Mouse (Mus musculus) CH12F3 (cell line): ENCODE measurements around the gene Zfp575.

Experiments used
- in situ Hi-C: fragments of 300-500 bp; cut with MboI; formaldehyde crosslinking; loops from 2 replicates; pipeline ENCODE4 v1.14.3; 2020; ENCODE audit warnings: low sequenced_read_pairs

Gene Zfp575

GRCm38 (mm10) chr7:24605561-24605960 lies 18.1 kb upstream of the Zfp575 start:
- in situ Hi-C loops, result no loop called here

GRCm38 (mm10) chr7:24600941-24601597 lies 13.6 kb upstream of the Zfp575 start:
- in situ Hi-C loops, result no loop called here

- in situ Hi-C loops, result no loop called here
Measured at GRCm38 (mm10) chr7:24599211-24600067, 12.0 kb upstream of the Zfp575 start.

- in situ Hi-C loops, result no loop called here
Measured at GRCm38 (mm10) chr7:24598121-24598520, 10.7 kb upstream of the Zfp575 start.

GRCm38 (mm10) chr7:24595464-24595863 lies 8.0 kb upstream of the Zfp575 start:
- in situ Hi-C loops, result no loop called here

GRCm38 (mm10) chr7:24594309-24594803 lies 6.9 kb upstream of the Zfp575 start:
- in situ Hi-C loops, result no loop called here

GRCm38 (mm10) chr7:24593621-24594308 lies 6.3 kb upstream of the Zfp575 start:
- in situ Hi-C loops, result no loop called here

- in situ Hi-C loops, result no loop called here
Measured at GRCm38 (mm10) chr7:24592781-24593180, 5.3 kb upstream of the Zfp575 start.

- in situ Hi-C loops, result no loop called here
Measured at GRCm38 (mm10) chr7:24592163-24592562, 4.7 kb upstream of the Zfp575 start.

- in situ Hi-C loops, result no loop called here
Measured at GRCm38 (mm10) chr7:24591735-24592134, 4.3 kb upstream of the Zfp575 start.

- in situ Hi-C loops, result no loop called here
Measured at GRCm38 (mm10) chr7:24588336-24588735, 895 bp upstream of the Zfp575 start.

- in situ Hi-C loops, result no loop called here
Measured at GRCm38 (mm10) chr7:24586828-24587227, 613 bp downstream of the Zfp575 start.

- in situ Hi-C loops, result no loop called here
Measured at GRCm38 (mm10) chr7:24585995-24586394, 1.4 kb downstream of the Zfp575 start.

GRCm38 (mm10) chr7:24584876-24585275 lies 2.6 kb downstream of the Zfp575 start:
- in situ Hi-C loops, result no loop called here

- in situ Hi-C loops, result no loop called here
Measured at GRCm38 (mm10) chr7:24577811-24578210, 9.6 kb downstream of the Zfp575 start.

- in situ Hi-C loops, result no loop called here
Measured at GRCm38 (mm10) chr7:24574224-24574796, 13.1 kb downstream of the Zfp575 start.

GRCm38 (mm10) chr7:24572455-24572854 lies 15.0 kb downstream of the Zfp575 start:
- in situ Hi-C loops, result no loop called here

- in situ Hi-C loops, result no loop called here
Measured at GRCm38 (mm10) chr7:24571071-24571470, 16.4 kb downstream of the Zfp575 start.

- in situ Hi-C loops, result no loop called here
Measured at GRCm38 (mm10) chr7:24568512-24568911, 18.9 kb downstream of the Zfp575 start.

- in situ Hi-C loops, result no loop called here
Measured at GRCm38 (mm10) chr7:24566206-24566605, 21.2 kb downstream of the Zfp575 start.

GRCm38 (mm10) chr7:24565627-24566026 lies 21.8 kb downstream of the Zfp575 start:
- in situ Hi-C loops, result no loop called here
